Mouse (Mus musculus) megakaryocyte, embryonic 14.5 days (primary cell): Measurements from ENCODE around the gene Timp4.

ENCODE experiments used
- FLI1 ChIP-seq: IDR thresholded peaks from 2 replicates; pipeline ENCODE4 v1.6.1; 2012; ENCODE audit warnings: low read length, inconsistent platforms, mixed read lengths
- GATA1 ChIP-seq: IDR thresholded peaks from 3 replicates; pipeline ENCODE4 v1.6.1; 2012; ENCODE audit warnings: mixed read lengths, low read length, inconsistent platforms, borderline replicate concordance

GRCm38 (mm10) chr6:115271866-115272271, 19.9 kb upstream of the Timp4 start:
- TF ChIP-seq GATA1 (no peak), FLI1 (no peak)
